Mouse (Mus musculus): ENCODE data around the gene Fmnl2. TPM values are rescaled to one million over a fixed set of nuclear protein-coding genes. Genes with fewer than 3 reads are reported as not detected.

The Fmnl2 gene
- polyA plus RNA-seq, 1 experiment from 2014 or later, result 16.8 TPM

DNA sequence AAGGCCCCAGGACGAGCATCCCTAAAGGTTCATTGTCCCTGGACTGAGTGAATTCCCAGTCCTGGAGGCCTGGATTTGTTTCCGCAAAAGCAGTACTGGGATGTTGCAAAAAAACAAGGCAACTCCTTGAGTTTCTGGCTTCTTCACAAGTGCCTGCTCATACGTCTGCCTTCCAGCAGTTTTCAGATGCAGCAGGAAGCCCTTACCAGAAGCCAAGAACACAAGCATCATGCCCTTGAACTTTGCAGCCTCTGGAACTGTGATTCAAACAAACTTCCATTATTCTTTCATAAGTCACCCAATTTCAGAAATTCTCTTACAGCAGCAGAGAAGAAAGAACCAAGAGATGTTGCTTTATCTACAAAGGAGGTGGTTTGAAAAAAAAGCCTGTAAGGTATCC lies 21.9 kb upstream of the Fmnl2 start:
- no peak overlapping the region for H3K9ac ChIP-seq (replicated peaks; ENCODE audit: low read depth, low read length)
- no peaks in the 10 kb centered on the region for H3K4me1 ChIP-seq (ENCODE audit: control insufficient read depth, insufficient read depth, low read length)
- no peaks in the 10 kb centered on the region for H3K36me3 ChIP-seq (ENCODE audit: control insufficient read depth, insufficient read depth, low read length)
- no peak overlapping the region for H3K4me2 ChIP-seq (ENCODE audit: low read depth, low read length)
- no peak for ATAC-seq (ENCODE audit: low read depth)
- H3K27me3 ChIP-seq (ENCODE audit: control insufficient read depth, insufficient read depth, low read length), result no peaks in the 10 kb centered on the region
- no peaks in the 10 kb centered on the region for H3K9me3 ChIP-seq (ENCODE audit: control insufficient read depth, low read length)
- no peak overlapping the region for H3K4me3 ChIP-seq (ENCODE audit: low read depth, low read length)
- no peak overlapping the region for H3K27ac ChIP-seq (ENCODE audit: low read depth, low read length)
- WGBS, result 75% methylated on average over 3 of the region's 3 CpGs

GRCm38 (mm10) chr2:52839074-52839473 lies 18.6 kb upstream of the Fmnl2 start:
- H3K4me1 ChIP-seq (ENCODE audit: control insufficient read depth, insufficient read depth, low read length), result no peaks in the 10 kb centered on the region
- 70% methylated on average over 4 of the region's 4 CpGs for WGBS
- no peak for ATAC-seq (ENCODE audit: low read depth)
- no peak overlapping the region for H3K4me2 ChIP-seq (ENCODE audit: low read depth, low read length)
- no peaks in the 10 kb centered on the region for H3K36me3 ChIP-seq (ENCODE audit: control insufficient read depth, insufficient read depth, low read length)
- H3K9ac ChIP-seq (replicated peaks; ENCODE audit: low read depth, low read length), result no peak overlapping the region
- H3K4me3 ChIP-seq (ENCODE audit: low read depth, low read length), result no peak overlapping the region
- H3K27me3 ChIP-seq (ENCODE audit: control insufficient read depth, insufficient read depth, low read length), result no peaks in the 10 kb centered on the region
- no peaks in the 10 kb centered on the region for H3K9me3 ChIP-seq (ENCODE audit: control insufficient read depth, low read length)
- H3K27ac ChIP-seq (ENCODE audit: low read depth, low read length), result no peak overlapping the region

- no peaks in the 10 kb centered on the region for H3K27me3 ChIP-seq (ENCODE audit: control insufficient read depth, insufficient read depth, low read length)
- no peak overlapping the region for H3K27ac ChIP-seq (ENCODE audit: low read depth, low read length)
- H3K9ac ChIP-seq (replicated peaks; ENCODE audit: low read depth, low read length), result no peak overlapping the region
- ATAC-seq (ENCODE audit: low read depth), result no peak
- no peaks in the 10 kb centered on the region for H3K36me3 ChIP-seq (ENCODE audit: control insufficient read depth, insufficient read depth, low read length)
- no peaks in the 10 kb centered on the region for H3K9me3 ChIP-seq (ENCODE audit: control insufficient read depth, low read length)
- no peaks in the 10 kb centered on the region for H3K4me1 ChIP-seq (ENCODE audit: control insufficient read depth, insufficient read depth, low read length)
- no peak overlapping the region for H3K4me3 ChIP-seq (ENCODE audit: low read depth, low read length)
- no peak overlapping the region for H3K4me2 ChIP-seq (ENCODE audit: low read depth, low read length)
- WGBS, result 79% methylated on average over 3 of the region's 3 CpGs
These were observed 17.8 kb upstream of the Fmnl2 start for GRCm38 (mm10) chr2:52839868-52840267.

DNA sequence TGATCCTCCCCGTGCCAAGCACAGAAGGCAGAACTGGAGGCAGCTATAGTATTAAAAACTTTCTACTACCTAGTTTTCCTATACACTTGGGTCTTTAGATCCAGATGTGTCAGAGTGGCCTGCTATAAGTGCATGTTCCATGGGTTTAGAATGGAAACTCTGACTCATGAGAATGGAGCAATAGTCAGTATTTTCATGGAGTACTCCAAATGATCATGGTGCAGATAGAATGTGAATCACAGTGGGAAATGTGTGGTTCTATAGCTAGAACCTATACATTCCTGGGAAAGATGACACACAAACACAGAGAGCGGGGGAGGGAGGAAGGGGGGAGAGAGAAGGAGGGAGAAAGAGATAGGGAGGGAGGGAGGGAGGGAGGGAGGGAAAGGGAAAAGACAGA lies 13.8 kb upstream of the Fmnl2 start:
- Histone ChIP-seq H3K27ac (ENCODE audit: low read depth, low read length) (no peak overlapping the region), H3K4me1 (ENCODE audit: control insufficient read depth, insufficient read depth, low read length) (no peaks in the 10 kb centered on the region), H3K4me3 (ENCODE audit: low read depth, low read length) (no peak overlapping the region), H3K9ac (replicated peaks; ENCODE audit: low read depth, low read length) (no peak overlapping the region), H3K4me2 (ENCODE audit: low read depth, low read length) (no peak overlapping the region), H3K36me3 (ENCODE audit: control insufficient read depth, insufficient read depth, low read length) (no peaks in the 10 kb centered on the region), H3K9me3 (ENCODE audit: control insufficient read depth, low read length) (no peaks in the 10 kb centered on the region), H3K27me3 (ENCODE audit: control insufficient read depth, insufficient read depth, low read length) (no peaks in the 10 kb centered on the region)
- ATAC-seq (ENCODE audit: low read depth), result no peak
- WGBS, result 84% methylated on average over 2 of the region's 2 CpGs

- ATAC-seq (ENCODE audit: low read depth), result no peak
- H3K27ac ChIP-seq (ENCODE audit: low read depth, low read length), result no peak overlapping the region
- no peaks in the 10 kb centered on the region for H3K4me1 ChIP-seq (ENCODE audit: control insufficient read depth, insufficient read depth, low read length)
- no peaks in the 10 kb centered on the region for H3K27me3 ChIP-seq (ENCODE audit: control insufficient read depth, insufficient read depth, low read length)
- WGBS, result 73% methylated on average over 14 of the region's 14 CpGs
- no peaks in the 10 kb centered on the region for H3K36me3 ChIP-seq (ENCODE audit: control insufficient read depth, insufficient read depth, low read length)
- no peak overlapping the region for H3K9ac ChIP-seq (replicated peaks; ENCODE audit: low read depth, low read length)
- no peaks in the 10 kb centered on the region for H3K9me3 ChIP-seq (ENCODE audit: control insufficient read depth, low read length)
- H3K4me3 ChIP-seq (ENCODE audit: low read depth, low read length), result no peak overlapping the region
- H3K4me2 ChIP-seq (ENCODE audit: low read depth, low read length), result no peak overlapping the region
These were observed 12.5 kb upstream of the Fmnl2 start for GRCm38 (mm10) chr2:52844936-52845752.

GRCm38 (mm10) chr2:52846506-52846905 lies 11.2 kb upstream of the Fmnl2 start:
- ATAC-seq (ENCODE audit: low read depth), result no peak
- H3K9ac ChIP-seq (replicated peaks; ENCODE audit: low read depth, low read length), result no peak overlapping the region
- H3K9me3 ChIP-seq (ENCODE audit: control insufficient read depth, low read length), result no peaks in the 10 kb centered on the region
- no peaks in the 10 kb centered on the region for H3K36me3 ChIP-seq (ENCODE audit: control insufficient read depth, insufficient read depth, low read length)
- H3K27ac ChIP-seq (ENCODE audit: low read depth, low read length), result no peak overlapping the region
- no peaks in the 10 kb centered on the region for H3K27me3 ChIP-seq (ENCODE audit: control insufficient read depth, insufficient read depth, low read length)
- no peaks in the 10 kb centered on the region for H3K4me1 ChIP-seq (ENCODE audit: control insufficient read depth, insufficient read depth, low read length)
- no peak overlapping the region for H3K4me2 ChIP-seq (ENCODE audit: low read depth, low read length)
- 48% methylated on average over 3 of the region's 3 CpGs for WGBS
- no peak overlapping the region for H3K4me3 ChIP-seq (ENCODE audit: low read depth, low read length)

- Histone ChIP-seq H3K9ac (replicated peaks; ENCODE audit: low read depth, low read length) (no peak overlapping the region), H3K4me1 (ENCODE audit: control insufficient read depth, insufficient read depth, low read length) (no peaks in the 10 kb centered on the region), H3K36me3 (ENCODE audit: control insufficient read depth, insufficient read depth, low read length) (no peaks in the 10 kb centered on the region), H3K9me3 (ENCODE audit: control insufficient read depth, low read length) (no peaks in the 10 kb centered on the region), H3K27me3 (ENCODE audit: control insufficient read depth, insufficient read depth, low read length) (no peaks in the 10 kb centered on the region), H3K4me3 (ENCODE audit: low read depth, low read length) (no peak overlapping the region), H3K4me2 (ENCODE audit: low read depth, low read length) (no peak overlapping the region), H3K27ac (ENCODE audit: low read depth, low read length) (no peak overlapping the region)
- no peak for ATAC-seq (ENCODE audit: low read depth)
- WGBS, result 77% methylated on average over 3 of the region's 3 CpGs
These were observed 8.6 kb upstream of the Fmnl2 start for GRCm38 (mm10) chr2:52849092-52849491.

DNA sequence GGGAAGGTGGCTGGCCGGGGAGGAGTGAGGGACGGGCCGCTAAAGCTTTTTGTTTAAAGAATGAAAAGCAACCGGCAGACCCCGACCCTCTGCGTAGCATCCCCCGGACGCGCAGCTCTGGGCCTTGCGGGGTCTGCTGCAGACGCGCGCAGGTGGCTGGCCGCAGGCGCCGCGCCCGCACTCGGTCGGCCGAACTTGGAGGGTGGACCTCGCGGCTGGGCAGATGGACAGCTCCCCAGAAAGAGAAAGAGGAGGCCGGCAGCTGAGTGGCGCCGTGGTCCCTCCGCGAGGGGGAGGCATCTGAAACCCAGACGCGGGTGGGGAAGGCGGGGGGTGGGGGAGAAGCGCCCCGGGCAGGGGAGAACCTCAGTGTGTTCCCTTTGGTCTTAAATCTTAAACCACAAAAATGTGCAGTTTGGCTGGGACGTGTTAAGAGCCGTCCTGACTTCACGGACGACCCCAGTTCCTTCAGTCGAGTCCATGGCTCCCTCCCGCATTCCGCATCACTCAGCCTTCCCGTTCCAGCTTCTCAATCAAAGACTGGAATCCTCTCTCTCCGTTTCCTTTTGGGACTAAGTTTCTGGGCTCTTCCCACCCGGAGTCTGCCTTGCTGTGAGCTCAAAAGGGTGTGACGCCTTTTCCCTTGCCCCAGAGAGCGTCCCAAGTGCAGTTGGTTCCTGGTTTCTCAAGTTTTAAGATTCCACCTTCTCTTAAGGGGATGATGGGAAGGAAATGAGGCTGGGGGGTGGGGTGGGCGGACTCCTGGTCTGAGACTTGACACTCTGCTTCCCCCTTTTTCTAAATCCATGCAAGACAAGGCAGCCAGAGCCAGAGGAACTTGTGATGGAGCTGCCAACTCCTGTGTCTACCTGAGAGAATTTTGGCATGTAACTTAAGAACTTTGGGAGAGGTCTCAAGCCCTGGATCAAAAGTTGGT lies 1.1 kb downstream of the Fmnl2 start:
- WGBS, result under 1% methylated on average over 46 of the region's 46 CpGs
- peak overlapping the region; percentile 89 for H3K27ac ChIP-seq (ENCODE audit: low read depth, low read length)

GRCm38 (mm10) chr2:52859466-52859840 lies 1.8 kb downstream of the Fmnl2 start:
- WGBS, result 2% methylated on average over 7 of the region's 7 CpGs
- no peaks in the 10 kb centered on the region for H3K9me3 ChIP-seq (ENCODE audit: control insufficient read depth, low read length)
- H3K4me2 ChIP-seq (ENCODE audit: low read depth, low read length), result peak overlapping the region; percentile 76
- H3K4me1 ChIP-seq (ENCODE audit: control insufficient read depth, insufficient read depth, low read length), result peaks cover 24% of the 10 kb centered on the region
- H3K36me3 ChIP-seq (ENCODE audit: control insufficient read depth, insufficient read depth, low read length), result no peaks in the 10 kb centered on the region
- H3K9ac ChIP-seq (replicated peaks; ENCODE audit: low read depth, low read length), result peak overlapping the region; percentile 35
- no peaks in the 10 kb centered on the region for H3K27me3 ChIP-seq (ENCODE audit: control insufficient read depth, insufficient read depth, low read length)
- no peak overlapping the region for H3K27ac ChIP-seq (ENCODE audit: low read depth, low read length)
- no peak for ATAC-seq (ENCODE audit: low read depth)
- H3K4me3 ChIP-seq (ENCODE audit: low read depth, low read length), result peak overlapping the region; percentile 99

More for the DNA sequence above, 1.1 kb downstream of the Fmnl2 start:
- Histone ChIP-seq H3K9me3 (ENCODE audit: control insufficient read depth, low read length) (no peaks in the 10 kb centered on the region), H3K27me3 (ENCODE audit: control insufficient read depth, insufficient read depth, low read length) (no peaks in the 10 kb centered on the region), H3K4me2 (ENCODE audit: low read depth, low read length) (peak overlapping the region; percentile 76), H3K9ac (replicated peaks; ENCODE audit: low read depth, low read length) (peak overlapping the region; percentile 82), H3K4me1 (ENCODE audit: control insufficient read depth, insufficient read depth, low read length) (peaks cover 24% of the 10 kb centered on the region), H3K4me3 (ENCODE audit: low read depth, low read length) (peak overlapping the region; percentile 99), H3K36me3 (ENCODE audit: control insufficient read depth, insufficient read depth, low read length) (no peaks in the 10 kb centered on the region)
- ATAC-seq (ENCODE audit: low read depth), result peak; percentile 0; the same call in 1 of the 2 replicates
